15 mouse cellular contexts compared by ENCODE assay signal in the genomic region with DNA sequence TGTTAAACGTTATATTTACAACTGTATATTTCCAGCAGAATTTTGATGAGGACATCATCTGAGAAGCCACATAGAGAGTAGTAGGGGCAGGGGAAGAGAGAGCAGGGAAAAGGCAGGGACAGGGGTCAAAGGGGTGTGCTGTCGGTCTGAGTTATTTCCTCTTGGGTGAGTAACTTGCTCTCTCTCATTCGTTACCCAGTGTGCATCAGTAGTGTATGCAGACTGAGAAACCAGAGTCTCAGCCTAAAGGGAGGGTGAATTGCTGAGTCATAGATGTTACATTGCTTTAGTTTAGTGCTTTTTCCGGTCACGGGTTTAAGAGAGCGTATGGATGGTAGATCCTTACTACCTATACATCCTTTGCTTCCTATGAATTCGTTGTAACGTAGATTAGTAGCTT. TPM values are rescaled to one million over a fixed set of nuclear protein-coding genes. Genes with fewer than 3 reads are reported as not detected.
DNase-seq lines count a peak whose midpoint lies in the region; ATAC-seq and TF ChIP-seq lines count a peak whose summit lies in the region.
"Had no signal": no experiment of that assay in that cellular context is flagged by ENCODE, and none has a peak within 500 bp of the region (broad histone marks: within the 10 kb centered on the region; RNA-seq: fewer than 3 reads in every experiment).

No protein-coding gene starts in this region.

- WGBS in liver, embryonic 13.5 days (ENCODE audit: insufficient replicate concordance) = 62% methylated on average over 8 of the region's 8 CpGs

- no peaks in the 10 kb centered on the region for H3K9me3 ChIP-seq in liver, embryonic 13.5 days (replicated peaks)
- H3K9me3 ChIP-seq in G1E (replicated peaks) = no peaks in the 10 kb centered on the region
- H3K9me3 ChIP-seq: hindbrain, embryonic 13.5 days; limb, embryonic 15.5 days; midbrain, embryonic 15.5 days; neural tube, embryonic 13.5 days had no signal

- no peak overlapping the region; the same call in 1 of the 2 replicates for H3K27ac ChIP-seq in liver, embryonic 13.5 days
- H3K27ac ChIP-seq: hindbrain, embryonic 13.5 days; limb, embryonic 15.5 days; midbrain, embryonic 15.5 days; neural tube, embryonic 13.5 days had no signal

- no peaks in the 10 kb centered on the region for H3K27me3 ChIP-seq in liver, embryonic 13.5 days
- H3K27me3 ChIP-seq in G1E (ENCODE audit: insufficient read depth, low read length) = no peaks in the 10 kb centered on the region
- H3K27me3 ChIP-seq: hindbrain, embryonic 13.5 days; limb, embryonic 15.5 days; midbrain, embryonic 15.5 days; neural tube, embryonic 13.5 days had no signal

- no peak overlapping the region for H3K9ac ChIP-seq in liver, embryonic 13.5 days
- H3K9ac ChIP-seq: hindbrain, embryonic 13.5 days; limb, embryonic 15.5 days; midbrain, embryonic 15.5 days; neural tube, embryonic 13.5 days had no signal

- no peak for DNase-seq in liver, embryonic 13.5 days
- DNase-seq in liver = no peak
- DNase-seq in G1E (ENCODE audit: low spot score) = no peak
- peak; percentile 20 for DNase-seq in retina, embryonic 14.5 days (ENCODE audit: low spot score)
- DNase-seq in frontal cortex, adult 2 months (ENCODE audit: extremely low spot score in 1 of 2, low spot score in 1 of 2) = no peak
- no peak for DNase-seq in heart, adult 9 months (ENCODE audit: low spot score in 2 of 2)
- no peak for DNase-seq in right cerebral cortex, postnatal 25 days
- DNase-seq: cerebellum, adult 18-20 months; kidney, adult 11 months; right cerebral cortex, adult 18-20 months had no signal

- peaks cover 10% of the 10 kb centered on the region for H3K4me1 ChIP-seq in liver, embryonic 13.5 days (replicated peaks)
- peaks cover 56% of the 10 kb centered on the region for H3K4me1 ChIP-seq in G1E (ENCODE audit: insufficient read depth, low read depth, low read length)
- H3K4me1 ChIP-seq: hindbrain, embryonic 13.5 days; limb, embryonic 15.5 days; midbrain, embryonic 15.5 days; neural tube, embryonic 13.5 days had no signal

- no peak for TF ChIP-seq CTCF in G1E (IDR thresholded peaks at IDR 0.05; ENCODE audit: low read depth, low read length)

- no peak overlapping the region for H3K4me3 ChIP-seq in liver, embryonic 13.5 days (replicated peaks)
- no peak overlapping the region for H3K4me3 ChIP-seq in G1E (ENCODE audit: low read depth, low read length)
- H3K4me3 ChIP-seq: hindbrain, embryonic 13.5 days; limb, embryonic 15.5 days; midbrain, embryonic 15.5 days; neural tube, embryonic 13.5 days had no signal

- peak; percentile 47; the same call in 1 of the 2 replicates for ATAC-seq in liver, embryonic 13.5 days (ENCODE audit: low read depth)
- peak; percentile 72 for ATAC-seq in G1E (ENCODE audit: extremely low read depth, insufficient number of reproducible peaks, low FRiP score, poor library complexity, severe bottlenecking)
- peak; percentile 30 for ATAC-seq in inflammation-experienced regulatory T-cells, adult 6 months
- ATAC-seq: midbrain, embryonic 15.5 days had no signal

- H3K36me3 ChIP-seq in liver, embryonic 13.5 days = no peaks in the 10 kb centered on the region; the same call in 1 of the 2 replicates
- H3K36me3 ChIP-seq in G1E (replicated peaks) = peaks cover 66% of the 10 kb centered on the region
- H3K36me3 ChIP-seq: hindbrain, embryonic 13.5 days; limb, embryonic 15.5 days; midbrain, embryonic 15.5 days; neural tube, embryonic 13.5 days had no signal

- no peak overlapping the region for H3K4me2 ChIP-seq in liver, embryonic 13.5 days
- H3K4me2 ChIP-seq: hindbrain, embryonic 13.5 days; limb, embryonic 15.5 days; midbrain, embryonic 15.5 days; neural tube, embryonic 13.5 days had no signal

RNA-seq across cellular contexts. Expression of a gene that starts 37.6 kb away (rescaled TPM):
- polyA plus RNA-seq in liver, embryonic 13.5 days (2015; fragmentation: Nextera tagmentation; extraction: Ambion mirVana) = 15.1 and 17.2 TPM in 2 replicates
- total RNA-seq in G1E (2014; fragmentation: Nextera tagmentation) (87.0 and 108 TPM in 2 replicates), G1E (2017) (11.4 and 13.6 TPM in 2 replicates)
- polyA plus RNA-seq in G1E (2012) = 78.2 and 83.9 TPM in 2 replicates
- polyA plus RNA-seq in inflammation-experienced regulatory T-cells, adult 6 months (2017; shearing (Covaris generic)) = 100 to 1,000 TPM in 1 of 3 experiments, 10 to 100 TPM in 2; 72.1 to 121 (median 83.8) TPM
- 3.5 and 3.8 TPM in 2 replicates for polyA plus RNA-seq in frontal cortex, adult 2 months (2012; rRNA removed)
